Mouse (Mus musculus): Measurements from ENCODE around the gene Tnfsfm13. TPM values are rescaled to one million over a fixed set of nuclear protein-coding genes. Genes with fewer than 3 reads are reported as not detected.
A peak's percentile ranks its signal among the peaks of the same experiment; 100 is the strongest.

The Tnfsfm13 gene
- total RNA-seq, 2 experiments from 2014 or later: 2.9 to 4.1 TPM

GRCm38 (mm10) chr11:69661221-69661881 is 34.5 kb downstream of the Tnfsfm13 start:
- DNase-seq: no peak
- intact Hi-C loops (cut with DNase I): no loop called here

- intact Hi-C loops (cut with DNase I): no loop called here
- no peak for DNase-seq
These were observed 38.4 kb downstream of the Tnfsfm13 start for GRCm38 (mm10) chr11:69657462-69657881.

- intact Hi-C loops (cut with DNase I): no loop called here
- peak in 1 of 2 experiments; percentile 56 for DNase-seq
These were observed 39.1 kb downstream of the Tnfsfm13 start for GRCm38 (mm10) chr11:69656617-69657461.

- intact Hi-C loops (cut with DNase I): no loop called here
These were observed 39.8 kb downstream of the Tnfsfm13 start for GRCm38 (mm10) chr11:69656065-69656455.

GRCm38 (mm10) chr11:69655264-69656064 is 40.4 kb downstream of the Tnfsfm13 start, which contains the start of gene Sox15:
Gene Sox15 (plus strand): TSS chr11:69655314.
- intact Hi-C loops (cut with DNase I): loop anchor here (1.0 to 2.0 kb wide), 2 partner anchors 25 to 100 kb away; no protein-coding TSS in a partner anchor

More at GRCm38 (mm10) chr11:69656065-69656455, 39.8 kb downstream of the Tnfsfm13 start:
- DNase-seq: no peak

GRCm38 (mm10) chr11:69654760-69655159 is 41.1 kb downstream of the Tnfsfm13 start:
- intact Hi-C loops (cut with DNase I): loop anchor here (1.0 to 2.0 kb wide), 2 partner anchors 24 to 101 kb away; no protein-coding TSS in a partner anchor
- no peak for DNase-seq

More at GRCm38 (mm10) chr11:69655264-69656064, 40.4 kb downstream of the Tnfsfm13 start, which contains the start of gene Sox15:
- peak; percentile 70 to 80 for DNase-seq

GRCm38 (mm10) chr11:69653399-69653798 is 42.5 kb downstream of the Tnfsfm13 start:
- no peak for DNase-seq
- intact Hi-C loops (cut with DNase I): loop anchor here (2.0 kb wide), 1 partner anchor 17 kb away; no protein-coding TSS in a partner anchor

GRCm38 (mm10) chr11:69645860-69646259 is 50.0 kb downstream of the Tnfsfm13 start:
- intact Hi-C loops (cut with DNase I): no loop called here
- DNase-seq: no peak

GRCm38 (mm10) chr11:69635471-69635870 is 60.4 kb downstream of the Tnfsfm13 start:
- intact Hi-C loops (cut with DNase I): no loop called here
- no peak for DNase-seq

GRCm38 (mm10) chr11:69633128-69633866 is 62.6 kb downstream of the Tnfsfm13 start:
- intact Hi-C loops (cut with DNase I): no loop called here
- peak in 1 of 2 experiments; percentile 76 for DNase-seq

Small RNAs within 50 kb of the gene (microRNA-seq; reads per million reads assigned to microRNA genes)
- gene Mir1934 (6.2 to 9.7 reads per million in 2 experiments), gene Mir467f (0 reads per million in 2 experiments)

Other genes with a start within 250 kb of the Tnfsfm13 start
- under 1 TPM; 0.07 to 0.38 TPM for gene Dnah2, start 147.0 kb downstream of the Tnfsfm13 start, total RNA-seq (2021)
- gene Efnb3, start 135.9 kb downstream of the Tnfsfm13 start, total RNA-seq (2021): 10 to 100 TPM; 60.5 to 70.3 TPM
- 1 to 10 TPM; 4.3 to 6.5 TPM for gene Wrap53, start 115.8 kb downstream of the Tnfsfm13 start, total RNA-seq (2021)
- 10 to 100 TPM; 22.1 to 27.3 TPM for gene Trp53, start 115.7 kb downstream of the Tnfsfm13 start, total RNA-seq (2021)
- 10 to 100 TPM; 31.8 to 31.9 TPM for gene Atp1b2, start 90.2 kb downstream of the Tnfsfm13 start, total RNA-seq (2021)
- not detected for gene Shbg, start 78.2 kb downstream of the Tnfsfm13 start, total RNA-seq (2021)
- gene Sat2, start 74.1 kb downstream of the Tnfsfm13 start, total RNA-seq (2021): 1 to 10 TPM; 1.6 to 2.5 TPM
- gene Fxr2, start 63.1 kb downstream of the Tnfsfm13 start, total RNA-seq (2021): 10 to 100 TPM; 69.2 to 71.6 TPM
- gene Sox15, start 40.8 kb downstream of the Tnfsfm13 start, total RNA-seq (2021): not detected
- gene Mpdu1, start 33.5 kb downstream of the Tnfsfm13 start, total RNA-seq (2021): 10 to 100 TPM; 20.9 to 21.6 TPM
- 1 to 10 TPM; 5.6 to 7.5 TPM for gene Cd68, start 29.9 kb downstream of the Tnfsfm13 start, total RNA-seq (2021)
- gene Eif4a1, start 23.7 kb downstream of the Tnfsfm13 start, total RNA-seq (2021): 100 to 1,000 TPM; 236 to 287 TPM
- gene Senp3, start 14.0 kb downstream of the Tnfsfm13 start, total RNA-seq (2021): 10 to 100 TPM; 39.7 to 42.1 TPM
- 1 to 10 TPM; 2.7 to 3.2 TPM for gene Tnfsf13, start 10.3 kb downstream of the Tnfsfm13 start, total RNA-seq (2021)
- 10 to 100 TPM; 14.8 to 20.2 TPM for gene Tnfsf12, start 249 bp downstream of the Tnfsfm13 start, total RNA-seq (2021)
- gene Polr2a, start 62.5 kb upstream of the Tnfsfm13 start, total RNA-seq (2021): 10 to 100 TPM; 35.6 to 37.5 TPM
- under 1 TPM in 1 of 2 experiments, not detected in 1; 0.12 TPM for gene Slc35g3, start 65.9 kb upstream of the Tnfsfm13 start, total RNA-seq (2021)
- 10 to 100 TPM; 36.5 to 43.3 TPM for gene Zbtb4, start 69.8 kb upstream of the Tnfsfm13 start, total RNA-seq (2021)
- gene Chrnb1, start 99.8 kb upstream of the Tnfsfm13 start, total RNA-seq (2021): 1 to 10 TPM; 5.4 to 6.0 TPM
- gene Fgf11, start 105.8 kb upstream of the Tnfsfm13 start, total RNA-seq (2021): 1 to 10 TPM; 2.6 to 2.8 TPM
- gene Tmem102, start 109.5 kb upstream of the Tnfsfm13 start, total RNA-seq (2021): under 1 TPM; 0.54 to 0.65 TPM
- not detected for gene Gm39566, start 119.2 kb upstream of the Tnfsfm13 start, total RNA-seq (2021)
- gene Spem2, start 122.4 kb upstream of the Tnfsfm13 start, total RNA-seq (2021): not detected
- not detected for gene Spem1, start 126.1 kb upstream of the Tnfsfm13 start, total RNA-seq (2021)
- gene Nlgn2, start 141.7 kb upstream of the Tnfsfm13 start, total RNA-seq (2021): 10 to 100 TPM in 1 of 2 experiments, 1 to 10 TPM in 1; 7.9 to 10.4 TPM
- gene Tmem256, start 142.4 kb upstream of the Tnfsfm13 start, total RNA-seq (2021): 100 to 1,000 TPM; 134 to 138 TPM
- 10 to 100 TPM; 34.0 to 35.9 TPM for gene Plscr3, start 150.3 kb upstream of the Tnfsfm13 start, total RNA-seq (2021)
- gene Tnk1, start 162.6 kb upstream of the Tnfsfm13 start, total RNA-seq (2021): under 1 TPM in 1 of 2 experiments, not detected in 1; 0.24 TPM
- not detected for gene Tmem95, start 181.9 kb upstream of the Tnfsfm13 start, total RNA-seq (2021)
- 1 to 10 TPM; 3.1 to 3.8 TPM for gene Kctd11, start 185.3 kb upstream of the Tnfsfm13 start, total RNA-seq (2021)
- gene Acap1, start 199.4 kb upstream of the Tnfsfm13 start, total RNA-seq (2021): 1 to 10 TPM; 2.3 to 6.8 TPM
- 1 to 10 TPM in 1 of 2 experiments, under 1 TPM in 1; 0.95 to 1.1 TPM for gene 2810408A11Rik, start 204.9 kb upstream of the Tnfsfm13 start, total RNA-seq (2021)
- gene Neurl4, start 205.0 kb upstream of the Tnfsfm13 start, total RNA-seq (2021): 10 to 100 TPM; 43.5 to 45.8 TPM
- 10 to 100 TPM; 28.8 to 30.6 TPM for gene Gps2, start 217.8 kb upstream of the Tnfsfm13 start, total RNA-seq (2021)
- gene Eif5a, start 225.9 kb upstream of the Tnfsfm13 start, total RNA-seq (2021): 100 to 1,000 TPM; 434 to 455 TPM
- gene Ybx2, start 239.7 kb upstream of the Tnfsfm13 start, total RNA-seq (2021): 10 to 100 TPM; 14.4 to 21.8 TPM

Measured in heart, postnatal 14 days (tissue).